Mouse (Mus musculus) urinary bladder, adult 2 months (tissue): ENCODE data around the gene Nolc1. TPM values are rescaled to one million over a fixed set of nuclear protein-coding genes. Genes with fewer than 3 reads are reported as not detected.
"Not testable (repeated sequence)": the region's sequence is repeated elsewhere in the genome, so short reads cannot be mapped to it uniquely, and the experiment has no call there.

Experiments
- DNase-seq: peaks from one replicate; pipeline ENCODE4 v3.0.0; 2022; ENCODE audit warnings: low spot score
- polyA plus RNA-seq: library from polyadenylated mRNA; depleted of rRNA; stranded (reverse); fragments of >200 nt; gene quantifications from 2 replicates; pipeline ENCODE4 v1.2.3, GENCODE M21; 2012

Nolc1 gene
- polyA plus RNA-seq, 1 experiment: 27.7 TPM

DNA sequence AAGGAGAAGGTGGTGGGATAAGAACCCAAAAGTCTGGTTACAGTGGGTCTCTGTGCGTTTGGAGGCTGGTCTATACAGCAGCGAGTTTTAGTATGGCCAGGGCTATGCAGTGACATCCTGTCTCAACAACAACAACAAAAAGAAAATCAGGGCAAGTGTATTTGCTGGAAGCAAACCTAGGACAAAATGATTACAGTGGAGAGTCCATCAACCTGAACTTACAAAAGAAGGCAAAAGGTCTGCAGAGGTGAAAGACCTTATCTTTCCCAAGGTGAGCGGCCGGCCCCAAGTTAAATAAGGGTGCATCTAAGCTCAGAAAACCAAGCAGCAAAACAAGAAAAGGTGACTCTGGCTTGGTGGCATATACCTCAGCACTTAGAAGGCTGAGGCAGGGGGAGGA is 16.0 kb downstream of the Nolc1 start:
- no peak for DNase-seq

DNA sequence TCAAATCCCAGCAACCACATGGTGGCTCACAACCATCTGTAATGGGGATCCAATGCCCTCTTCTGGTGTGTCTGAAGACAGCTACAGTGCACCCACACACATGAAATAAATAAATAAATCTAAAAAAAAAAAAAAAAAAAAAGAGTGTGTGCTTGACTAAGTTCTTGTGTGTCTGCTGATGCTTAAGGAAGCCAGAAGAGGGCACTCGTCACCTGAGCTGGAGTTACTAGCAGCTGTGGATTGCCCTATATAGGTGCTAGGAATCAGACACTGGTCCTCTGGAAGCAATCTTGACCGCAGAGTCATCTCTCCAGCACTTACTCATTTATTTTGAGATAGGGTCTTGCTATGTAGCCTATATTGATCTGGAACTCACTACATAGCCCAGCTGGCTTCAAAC is 18.5 kb downstream of the Nolc1 start:
- no peak for DNase-seq

DNA sequence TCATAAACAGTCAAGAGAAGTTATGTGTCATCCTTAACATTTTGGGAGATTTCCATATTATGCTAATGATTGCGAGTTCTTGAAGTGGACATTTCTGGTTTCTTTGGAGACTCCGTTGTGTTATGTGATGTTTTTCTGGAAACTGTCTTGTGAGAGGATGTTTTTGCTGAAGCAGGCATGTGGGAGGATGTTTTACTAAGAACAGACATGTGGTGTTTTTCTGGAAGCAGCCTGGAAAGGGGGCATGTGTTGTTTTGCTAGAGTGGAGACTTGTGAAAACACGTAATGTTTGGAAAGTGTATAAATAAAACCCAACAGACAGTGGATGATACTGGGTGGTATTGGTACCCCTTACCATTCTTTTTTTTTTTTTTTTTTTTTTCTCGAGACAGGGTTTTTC is 19.6 kb downstream of the Nolc1 start:
- DNase-seq: no peak

DNA sequence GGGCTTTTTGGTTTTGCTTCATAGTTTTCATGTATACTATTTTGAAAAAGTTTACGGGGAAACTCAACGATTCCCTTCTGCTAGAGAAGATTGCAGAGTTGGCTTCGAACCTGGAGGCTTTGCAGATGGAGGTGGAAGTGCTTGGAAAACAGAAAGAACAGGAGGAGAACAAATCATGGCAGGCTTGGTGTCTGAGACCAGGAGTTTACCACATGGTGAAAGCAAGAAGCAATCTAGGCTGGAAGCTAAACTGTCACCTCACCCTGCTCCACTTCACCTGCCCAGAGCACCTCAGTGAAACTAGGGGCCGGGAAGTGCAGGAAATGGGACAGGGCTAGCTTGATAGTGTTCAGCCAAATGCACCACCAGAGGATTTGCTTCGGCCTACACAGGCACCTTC is 20.7 kb downstream of the Nolc1 start:
- no peak for DNase-seq

DNA sequence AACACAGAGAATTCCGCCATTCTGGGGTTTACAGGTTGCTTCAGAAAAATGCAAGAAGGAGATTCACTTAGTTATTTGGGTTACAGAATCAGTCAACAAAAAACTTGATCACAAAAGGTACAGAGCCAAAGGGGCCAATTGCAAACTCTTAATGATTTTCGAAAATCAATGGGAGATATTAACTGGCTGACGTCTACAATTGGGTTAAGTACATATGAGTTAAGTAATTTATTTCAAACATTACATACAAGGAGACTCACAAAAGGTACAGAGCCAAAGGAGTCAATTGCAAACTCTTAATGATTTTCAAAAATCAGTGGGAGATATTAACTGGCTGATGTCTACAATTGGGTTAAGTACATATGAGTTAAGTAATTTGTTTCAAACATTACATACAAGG is 23.9 kb downstream of the Nolc1 start:
- no peak for DNase-seq

DNA sequence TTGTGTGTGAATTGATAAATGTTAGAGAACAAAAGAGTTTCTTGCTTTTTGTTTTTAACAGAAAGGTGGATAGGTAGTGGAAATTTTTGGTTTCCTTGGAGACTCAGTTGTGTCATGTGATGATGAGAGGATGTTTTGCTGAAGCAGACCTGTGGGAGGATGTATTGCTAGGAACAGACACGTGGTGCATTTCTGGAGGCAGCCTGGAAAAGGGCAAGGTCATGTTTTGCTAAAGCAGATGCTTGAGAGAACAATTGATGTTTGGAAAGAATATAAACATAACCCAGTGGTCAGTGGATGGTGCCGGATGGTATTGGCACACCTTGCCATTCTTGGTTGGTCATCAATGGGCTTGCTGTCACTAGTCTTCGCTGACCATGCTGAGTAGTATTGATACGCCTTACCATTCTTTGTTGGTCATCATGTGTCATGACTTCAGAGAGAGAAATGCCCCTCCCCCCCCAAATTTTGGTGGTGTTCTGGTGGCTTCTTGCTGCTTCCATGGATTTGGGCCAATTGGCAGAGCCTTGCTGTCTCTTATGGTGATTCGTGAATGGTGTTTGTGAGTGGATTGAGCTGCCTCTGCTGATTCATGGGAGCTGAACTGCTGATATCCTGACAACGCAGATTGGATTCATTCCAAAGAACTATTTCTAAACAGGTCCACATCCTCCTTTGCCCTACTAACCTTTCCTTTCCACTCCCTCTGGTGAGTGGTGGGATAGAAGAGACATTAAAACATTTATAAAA is 27.9 kb downstream of the Nolc1 start:
- no peak for DNase-seq

DNA sequence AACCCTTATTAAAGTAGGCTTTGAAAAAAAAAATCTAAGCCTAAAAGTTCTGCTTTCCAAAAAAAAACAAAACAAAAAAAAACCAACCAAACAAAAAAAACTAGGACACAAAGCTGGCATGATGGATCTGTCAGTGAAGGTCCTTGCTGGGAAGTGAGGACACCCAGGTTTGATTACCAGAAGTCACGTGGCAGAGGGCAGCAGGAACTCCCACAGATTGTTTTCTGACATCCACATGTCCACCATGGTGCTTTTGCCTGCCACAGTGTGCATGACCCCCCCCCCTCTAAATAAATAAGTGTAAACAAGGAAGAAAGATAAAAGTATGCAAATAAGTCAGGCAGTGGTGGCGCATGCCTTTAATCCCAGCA is 28.5 kb downstream of the Nolc1 start:
- no peak for DNase-seq

DNA sequence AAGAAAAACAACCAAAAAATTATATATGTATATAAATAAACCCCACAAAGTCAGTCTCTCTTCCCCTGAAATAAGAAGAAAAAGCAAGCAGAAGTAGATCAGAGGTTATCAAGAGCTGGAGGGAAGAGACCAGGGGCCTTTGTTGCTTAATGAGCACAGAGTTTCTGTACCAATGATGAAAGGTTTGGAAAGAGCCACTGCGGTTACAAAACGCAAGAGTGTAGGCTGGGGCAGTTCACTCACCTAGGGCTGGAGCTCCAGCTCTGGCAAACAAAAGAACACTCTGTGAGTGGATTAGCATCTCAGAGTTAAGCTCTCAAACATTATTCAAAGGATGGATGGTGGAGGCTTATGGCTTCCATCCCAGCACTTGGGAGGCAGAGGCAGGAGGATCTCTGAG is 34.6 kb downstream of the Nolc1 start:
- DNase-seq: no peak

DNA sequence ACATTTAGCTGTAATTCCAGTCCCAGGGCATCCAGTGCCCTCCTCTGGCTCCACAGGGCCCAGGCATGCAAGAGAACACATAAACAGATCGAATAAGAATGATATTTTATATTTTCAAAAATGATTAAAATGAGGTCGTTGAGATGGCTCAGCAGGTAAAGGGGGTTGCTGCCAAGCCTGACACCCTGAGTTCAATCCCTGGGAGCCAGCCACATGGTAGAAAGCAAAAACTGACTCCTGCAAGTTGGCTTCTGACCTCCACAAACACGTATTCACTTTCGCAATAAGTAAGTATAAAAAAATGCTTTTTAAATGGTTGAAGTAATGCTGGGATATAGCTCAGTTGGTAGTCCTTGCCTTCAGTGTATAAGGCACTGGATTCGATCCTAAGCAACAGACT is 35.1 kb downstream of the Nolc1 start:
- no peak for DNase-seq

DNA sequence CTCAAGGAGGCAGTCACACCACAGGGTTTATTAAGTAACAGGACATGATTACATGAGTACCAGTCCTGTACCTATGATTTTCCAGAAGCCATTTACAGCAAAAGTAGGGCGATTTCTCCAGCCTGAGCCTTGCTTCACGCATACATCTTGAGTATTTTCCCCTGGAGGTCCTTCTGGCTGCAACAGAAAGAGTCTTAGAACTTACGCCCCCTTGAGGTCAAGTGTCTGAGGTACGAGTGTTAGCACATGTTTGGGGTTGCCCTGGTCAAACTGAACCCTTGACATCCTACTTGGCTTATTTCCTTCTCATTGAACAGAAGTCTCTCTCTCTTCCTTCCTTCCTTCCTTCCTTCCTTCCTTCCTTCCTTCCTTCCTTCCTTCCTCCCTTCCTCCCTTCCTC is 39.0 kb downstream of the Nolc1 start:
- DNase-seq: no peak

DNA sequence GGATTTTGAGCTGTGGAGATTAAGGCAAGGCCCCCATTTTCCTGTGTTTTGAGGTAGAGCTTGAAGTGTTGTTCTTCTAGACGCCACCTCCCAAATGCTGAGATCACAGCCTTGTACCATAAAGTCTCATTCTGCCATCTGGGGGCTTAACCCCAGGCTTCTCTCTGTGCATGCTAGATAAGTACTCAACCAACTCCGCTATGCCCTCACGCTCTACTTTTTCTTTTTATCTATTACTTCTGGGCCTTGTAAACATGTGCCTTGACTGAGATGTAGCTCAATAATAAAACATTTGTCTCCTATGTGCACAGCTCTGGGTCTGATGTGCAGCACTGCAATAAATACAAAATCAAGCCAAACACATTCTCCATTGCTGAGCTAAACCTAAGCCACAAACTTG is 43.8 kb downstream of the Nolc1 start:
- no peak for DNase-seq

DNA sequence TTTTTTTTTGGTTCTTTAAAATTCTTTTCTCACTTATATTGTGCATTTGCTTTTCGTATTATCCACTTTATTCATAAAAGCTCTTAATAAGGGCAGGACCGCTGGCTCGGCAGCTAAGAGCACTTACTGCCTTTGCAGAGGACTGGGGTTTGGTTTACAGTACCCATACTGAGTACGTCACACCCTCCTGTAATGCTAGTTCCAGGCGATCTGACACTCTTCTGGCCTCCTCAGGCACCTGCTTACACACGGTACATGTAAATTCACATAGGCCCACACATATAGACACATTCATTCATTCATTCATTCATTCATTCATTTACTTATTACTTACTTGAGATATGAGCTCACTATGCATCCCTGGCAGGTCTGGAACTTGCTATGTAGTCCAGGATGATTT is 45.2 kb downstream of the Nolc1 start:
- no peak for DNase-seq

DNA sequence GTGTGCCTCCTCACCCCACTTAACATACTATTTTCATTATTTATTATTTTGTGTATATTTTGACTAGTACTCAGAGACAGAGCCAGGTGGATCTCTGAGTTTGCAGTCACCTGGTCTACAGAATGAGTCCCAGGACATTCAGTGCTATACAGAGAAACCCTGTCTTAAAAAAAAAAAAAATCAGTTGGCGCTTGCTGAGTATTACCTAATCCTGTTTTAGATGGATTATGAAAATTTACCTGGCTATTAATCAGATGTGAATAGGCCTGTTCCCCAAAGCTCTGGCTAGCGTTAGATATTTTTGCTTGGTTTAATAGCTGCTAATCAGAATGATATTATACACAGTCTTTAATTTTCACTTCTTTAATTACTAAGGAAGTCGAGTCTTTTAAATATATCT is 48.2 kb downstream of the Nolc1 start:
- DNase-seq: no peak

DNA sequence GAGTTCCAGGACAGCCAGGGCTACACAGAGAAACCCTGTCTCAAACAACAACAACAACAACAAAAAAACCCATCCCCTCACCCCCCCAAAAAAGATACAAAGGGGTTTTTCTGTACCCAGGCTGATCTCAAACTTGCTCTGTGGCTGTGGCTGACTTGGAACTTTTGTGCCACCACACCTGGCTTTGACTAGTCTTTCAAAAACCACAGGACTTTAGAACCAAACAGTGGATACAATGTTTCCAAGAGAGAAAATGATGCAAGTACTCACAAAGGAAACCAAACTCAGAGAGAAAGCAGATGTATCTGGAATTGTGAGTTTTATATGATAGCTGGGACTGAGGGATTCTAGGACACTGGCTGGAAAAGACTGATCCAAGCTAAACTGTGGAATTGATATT is 49.0 kb downstream of the Nolc1 start:
- no peak for DNase-seq

DNA sequence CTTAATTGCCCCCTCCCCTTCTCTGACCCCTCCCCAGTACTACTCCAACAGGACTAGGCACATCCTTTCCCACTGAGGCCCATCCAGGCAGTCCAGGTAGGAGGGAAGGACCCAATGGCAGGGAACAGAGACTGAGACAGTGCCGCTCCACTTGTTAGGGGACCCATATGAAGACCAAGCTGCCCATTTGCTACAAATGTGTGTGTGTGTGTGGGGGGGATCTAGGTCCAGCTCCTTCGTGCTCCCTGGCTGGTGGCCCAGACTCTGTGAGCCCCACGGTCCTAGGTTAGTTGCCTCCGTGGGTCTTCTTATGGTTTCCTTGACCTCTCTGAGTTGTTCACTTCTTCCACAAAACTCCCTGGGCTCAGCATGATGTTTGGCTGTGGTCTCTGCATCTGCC is 50.6 kb downstream of the Nolc1 start:
- DNase-seq: no peak

DNA sequence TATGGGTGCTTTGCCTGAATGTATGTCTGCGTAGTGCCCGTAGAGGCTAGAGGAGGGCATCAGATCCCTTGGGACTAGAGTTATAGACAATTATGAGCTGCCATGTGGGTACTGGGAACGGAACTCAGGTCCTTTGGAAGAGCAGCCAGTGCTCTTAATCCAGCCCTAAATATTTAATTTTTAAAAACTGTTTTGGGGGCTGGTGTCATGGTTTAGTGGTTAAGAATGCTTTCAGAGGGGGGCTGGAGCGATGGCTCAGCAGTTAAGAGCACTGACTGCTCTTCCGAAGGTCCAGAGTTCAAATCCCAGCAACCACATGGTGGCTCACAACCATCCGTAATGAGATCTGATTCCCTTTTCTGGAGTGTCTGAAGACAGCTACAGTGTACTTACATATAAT is 54.1 kb downstream of the Nolc1 start:
- DNase-seq: not testable (repeated sequence)

DNA sequence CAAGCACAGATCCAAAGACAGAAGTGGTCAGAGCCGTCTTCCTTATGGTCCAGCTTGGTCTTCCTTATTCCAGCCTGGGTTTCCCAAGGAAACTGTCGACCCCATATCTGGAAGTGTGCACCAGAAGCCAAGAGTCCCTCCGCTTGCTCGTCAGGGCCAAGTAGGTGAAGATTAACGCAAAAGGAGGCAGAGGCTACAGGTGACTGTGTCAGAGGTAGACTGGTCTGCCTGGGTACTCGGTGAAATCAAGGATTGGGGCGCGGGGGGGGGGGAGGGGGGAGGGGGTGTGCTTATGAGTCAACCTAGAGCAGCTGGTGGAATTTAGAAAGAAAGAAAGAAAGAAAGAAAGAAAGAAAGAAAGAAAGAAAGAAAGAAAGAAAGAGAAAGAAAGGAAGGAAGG is 55.6 kb downstream of the Nolc1 start:
- no peak for DNase-seq

DNA sequence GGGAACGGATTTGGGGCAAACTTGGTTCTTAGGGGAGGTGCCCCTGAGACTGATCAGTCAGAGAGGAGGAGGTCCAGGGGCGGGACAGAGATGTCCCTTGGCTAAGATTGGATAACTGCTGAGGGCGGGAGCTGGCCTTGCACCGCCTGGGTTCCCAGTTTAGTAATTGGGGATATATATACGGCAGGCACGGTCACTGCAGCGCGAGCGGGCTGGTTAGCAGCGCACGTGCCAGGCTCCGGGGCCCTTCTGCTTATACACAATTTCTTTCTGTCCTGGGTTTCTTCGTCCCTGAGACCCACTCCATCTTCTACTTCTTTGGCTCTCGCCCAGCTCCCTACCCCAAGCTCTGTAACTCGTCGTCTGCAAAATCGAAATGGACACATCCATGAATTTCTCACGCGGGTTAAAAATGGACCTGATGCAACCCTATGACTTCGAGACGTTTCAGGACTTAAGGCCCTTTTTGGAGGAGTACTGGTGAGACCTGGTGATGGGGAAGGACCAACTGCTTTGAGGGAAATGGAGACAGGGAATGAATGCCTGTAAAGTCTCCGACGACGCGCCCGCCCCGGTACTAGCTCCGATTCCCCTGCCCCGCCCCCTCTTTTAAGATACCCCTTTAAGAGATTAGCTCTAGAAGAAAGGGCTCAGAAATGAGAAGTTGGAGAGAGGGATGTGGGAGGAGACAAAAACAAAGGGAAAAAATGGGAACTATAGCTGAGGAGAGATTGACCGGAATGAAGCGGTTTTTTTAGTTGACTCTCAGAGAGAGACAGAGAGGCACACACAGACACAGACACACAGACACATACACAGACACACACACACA is 56.2 kb downstream of the Nolc1 start, which contains the start of gene Elovl3:
TSS of gene Elovl3 (plus strand) at position 204 of the 832 bp plus-strand sequence.
- DNase-seq: no peak

DNA sequence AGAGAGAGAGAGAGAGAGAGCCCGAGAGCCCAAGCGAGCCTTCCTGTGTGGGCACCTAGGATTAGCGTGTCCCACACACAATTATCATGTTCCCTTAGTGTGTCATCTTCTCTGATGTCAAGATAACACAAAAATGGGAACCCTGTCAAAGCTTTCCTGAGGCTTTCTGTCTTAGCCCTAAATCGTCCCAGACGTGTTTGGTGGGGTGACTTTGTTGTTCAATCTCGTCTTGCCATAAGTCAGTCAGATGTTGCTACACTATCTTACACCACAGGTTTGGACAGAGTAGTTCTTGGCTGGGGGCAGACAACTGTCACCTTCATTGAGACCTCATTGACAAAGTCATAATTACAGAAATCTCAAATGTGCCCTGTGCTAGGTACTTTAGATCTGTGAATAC is 56.9 kb downstream of the Nolc1 start:
- DNase-seq: no peak
